Mouse (Mus musculus): ENCODE data around the gene Irgq.

- no peak for TF ChIP-seq CTCF (IDR thresholded peaks at IDR 0.05; ENCODE audit: low read depth)
- TF ChIP-seq EP300 (IDR thresholded peaks at IDR 0.05; ENCODE audit: low read depth), result no peak
These were observed 909 bp upstream of the Irgq start for GRCm38 (mm10) chr7:24529580-24529979.

Measured in heart, postnatal 0 days (tissue).